Mouse (Mus musculus): ENCODE measurements around the gene Sox5.

Gene Sox5

DNA sequence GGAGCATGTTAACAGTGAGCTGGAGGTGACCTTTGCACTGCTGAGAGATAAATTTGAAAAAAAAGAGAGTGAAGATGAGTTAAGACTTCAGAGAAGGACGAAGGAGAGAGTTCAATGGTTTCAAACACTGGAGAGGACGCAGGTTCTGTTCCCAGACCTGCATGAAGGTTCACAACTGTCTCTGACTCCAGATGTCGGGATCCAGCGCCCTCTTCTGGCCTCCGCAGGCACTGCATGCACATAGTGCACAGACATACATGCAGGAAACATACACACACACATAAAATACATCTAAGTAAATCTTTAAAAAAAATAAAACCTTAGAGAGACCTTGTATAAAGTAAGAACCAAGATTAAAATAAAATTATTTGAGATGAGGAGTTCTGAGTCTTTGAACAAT lies 352.5 kb downstream of the Sox5 start:
- no peak for DNase-seq (ENCODE audit: low spot score in 2 of 2)

- no peak for DNase-seq (ENCODE audit: low spot score in 2 of 2)
Measured at GRCm38 (mm10) chr6:144408030-144408429, 373.7 kb downstream of the Sox5 start.

GRCm38 (mm10) chr6:144398115-144398514 lies 383.7 kb downstream of the Sox5 start:
- DNase-seq (ENCODE audit: low spot score in 2 of 2) = no peak

DNA sequence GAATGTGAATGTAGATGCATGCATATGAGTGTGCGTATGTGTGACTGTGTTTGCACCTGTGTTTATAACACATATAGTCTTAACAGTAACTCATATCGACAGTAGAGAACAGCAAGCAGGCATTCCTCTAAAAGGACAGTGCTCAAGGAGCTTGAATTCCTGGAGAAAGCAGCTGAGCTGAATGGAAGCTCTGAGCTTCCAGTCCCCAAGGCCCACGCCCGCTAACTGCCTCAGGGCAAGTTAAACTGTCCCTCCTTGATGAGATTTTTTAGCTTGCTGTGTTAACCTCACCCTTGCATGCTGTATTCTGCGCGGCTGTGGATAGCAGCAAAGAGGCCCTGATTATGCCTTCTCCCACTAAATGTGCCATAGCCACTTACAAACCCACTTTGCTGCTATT lies 388.6 kb downstream of the Sox5 start:
- DNase-seq (ENCODE audit: low spot score in 2 of 2) = no peak

DNA sequence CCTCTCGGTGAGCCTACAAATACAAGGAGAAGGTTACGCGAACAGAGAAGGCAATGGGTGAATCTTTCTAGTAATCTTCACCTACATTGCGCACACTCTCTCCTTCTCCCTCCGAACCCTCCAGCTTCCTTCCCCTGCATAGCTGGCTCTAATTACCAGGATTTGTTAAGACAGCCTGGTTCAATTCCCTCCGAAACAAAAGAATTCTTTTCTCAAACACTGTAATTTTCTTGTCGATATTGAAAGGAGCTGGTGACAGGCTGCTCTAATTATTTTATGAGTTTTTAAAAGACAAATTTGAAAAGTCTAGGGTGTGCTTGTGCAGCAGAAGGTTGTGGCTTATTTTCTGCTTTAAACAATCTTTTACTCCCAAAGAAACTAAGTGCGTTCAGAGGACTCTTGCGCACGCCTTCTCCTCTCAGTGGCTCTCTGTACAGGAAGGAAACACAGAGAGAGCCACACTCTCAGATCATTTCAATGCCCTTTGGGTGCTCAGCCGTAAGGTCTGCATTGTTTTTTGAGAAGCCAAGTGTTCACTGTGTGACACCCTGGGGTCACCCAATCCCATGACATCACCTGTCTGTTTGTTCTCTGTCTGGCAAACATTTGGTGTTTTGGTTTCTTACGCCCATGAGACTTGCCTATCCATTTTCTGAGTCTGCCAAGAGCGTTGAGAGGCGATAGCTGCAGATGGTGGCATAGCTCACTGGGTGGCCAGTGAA lies 392.3 kb downstream of the Sox5 start:
- DNase-seq (ENCODE audit: low spot score in 2 of 2) = no peak

GRCm38 (mm10) chr6:144387539-144388255 lies 394.1 kb downstream of the Sox5 start:
- DNase-seq (ENCODE audit: low spot score in 2 of 2) = no peak

GRCm38 (mm10) chr6:144380641-144381040 lies 401.1 kb downstream of the Sox5 start:
- no peak for DNase-seq (ENCODE audit: low spot score in 2 of 2)

GRCm38 (mm10) chr6:144380171-144380570 lies 401.6 kb downstream of the Sox5 start:
- DNase-seq (ENCODE audit: low spot score in 2 of 2) = no peak

DNA sequence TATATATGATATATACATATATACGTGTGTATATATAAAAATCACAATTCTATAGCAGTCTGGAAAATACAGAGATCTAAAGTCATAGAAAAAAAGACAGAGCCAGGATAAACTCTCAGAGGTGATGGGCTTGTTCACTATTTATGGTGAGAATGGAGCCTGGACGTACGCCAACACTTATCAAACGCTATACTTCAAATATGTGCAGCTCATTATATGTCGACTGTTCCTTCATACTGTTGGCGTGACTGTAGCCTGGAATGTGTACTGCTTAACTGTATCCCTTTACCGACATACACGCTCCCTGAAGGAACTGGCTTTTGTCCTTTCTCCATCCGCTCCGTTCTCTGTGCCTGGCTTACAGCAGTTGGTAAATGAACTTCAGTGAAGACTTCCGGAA lies 407.0 kb downstream of the Sox5 start:
- no peak for DNase-seq (ENCODE audit: low spot score in 2 of 2)

GRCm38 (mm10) chr6:144370699-144371098 lies 411.1 kb downstream of the Sox5 start:
- no peak for DNase-seq (ENCODE audit: low spot score in 2 of 2)

DNA sequence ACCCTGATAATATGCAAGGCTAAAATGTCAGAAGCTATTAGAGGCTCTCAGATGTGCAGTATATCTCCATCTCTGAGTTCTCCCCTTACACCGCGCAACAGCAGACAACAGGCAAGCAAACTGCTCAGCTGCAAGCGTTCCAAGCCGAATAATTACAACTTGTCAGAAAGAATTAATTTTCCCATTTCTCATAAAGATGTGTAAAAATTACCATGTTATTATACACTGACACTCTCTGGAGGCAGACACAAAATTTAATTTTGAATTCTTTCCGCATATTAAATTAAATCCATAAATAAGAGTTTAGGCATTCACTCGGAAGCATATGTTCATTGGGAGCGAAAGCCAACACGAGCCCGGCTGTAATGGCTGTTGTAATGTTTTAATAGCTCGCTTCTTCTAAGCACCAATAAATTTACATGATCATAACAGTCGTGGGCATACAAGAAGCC lies 414.1 kb downstream of the Sox5 start:
- DNase-seq (ENCODE audit: low spot score in 2 of 2) = no peak

- DNase-seq (ENCODE audit: low spot score in 2 of 2) = no peak
Measured at GRCm38 (mm10) chr6:144361267-144362038, 420.3 kb downstream of the Sox5 start.

DNA sequence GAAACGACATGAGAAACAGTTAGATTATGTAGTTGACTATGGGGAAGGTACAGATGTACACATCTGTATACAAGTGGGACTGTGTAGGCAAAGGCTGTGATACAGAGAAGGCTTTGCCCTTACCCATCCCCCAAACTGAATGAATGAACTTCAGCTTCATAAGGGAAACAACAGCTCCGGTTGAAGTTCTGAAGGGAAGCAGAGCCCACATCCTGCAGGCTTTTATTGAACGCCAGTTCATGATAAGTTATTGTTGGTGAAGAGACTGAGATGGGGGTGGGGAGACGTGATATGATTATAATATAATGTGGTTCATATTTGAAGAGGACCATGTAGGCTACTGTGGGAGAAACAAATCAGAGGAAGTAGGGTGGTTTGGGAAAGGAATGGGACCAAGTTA lies 424.7 kb downstream of the Sox5 start:
- no peak for DNase-seq (ENCODE audit: low spot score in 2 of 2)

- DNase-seq (ENCODE audit: low spot score in 2 of 2) = no peak
Measured at GRCm38 (mm10) chr6:144351049-144351448, 430.7 kb downstream of the Sox5 start.

DNA sequence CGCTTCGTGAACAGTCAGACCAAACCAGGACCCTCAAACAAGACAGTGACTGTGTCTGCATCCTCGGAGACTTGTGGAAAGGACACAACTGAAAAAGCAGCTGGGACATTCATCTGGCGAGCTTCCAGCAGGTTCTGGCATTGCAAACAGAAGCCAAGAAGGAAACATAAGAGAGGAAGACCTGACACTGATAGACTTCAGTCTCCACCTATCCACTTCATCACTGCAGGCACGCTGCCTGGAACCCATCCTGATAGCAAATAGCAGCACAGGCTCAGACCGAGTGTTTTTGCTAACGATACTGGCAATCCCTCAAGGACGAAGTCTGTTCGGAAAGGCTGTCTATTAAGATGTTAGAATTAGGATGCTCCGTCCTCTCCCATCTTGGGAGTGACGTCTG lies 438.4 kb downstream of the Sox5 start:
- peak in 1 of 2 experiments; percentile 28 for DNase-seq (ENCODE audit: low spot score in 2 of 2)

- no peak for DNase-seq (ENCODE audit: low spot score in 2 of 2)
Measured at GRCm38 (mm10) chr6:144339554-144339953, 442.2 kb downstream of the Sox5 start.

DNA sequence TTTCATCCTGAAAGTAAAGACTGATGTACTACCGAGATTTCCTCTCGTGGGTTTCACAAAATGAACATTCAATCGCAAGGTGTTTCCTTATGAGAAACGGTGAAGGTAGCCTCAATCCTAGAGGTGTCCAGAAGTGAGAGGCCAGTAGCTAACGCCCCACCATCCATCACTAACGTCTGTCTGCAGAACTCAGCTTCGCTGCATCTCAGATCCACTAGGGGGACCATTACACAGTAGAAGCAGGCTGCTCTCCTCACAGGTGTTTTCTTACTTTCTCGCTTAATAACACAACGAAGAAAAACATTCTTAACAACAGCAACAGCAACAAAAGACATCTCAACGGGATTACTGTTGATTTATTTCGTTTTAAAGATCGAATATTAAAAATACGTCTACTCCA lies 442.8 kb downstream of the Sox5 start:
- peak in 1 of 2 experiments; percentile 18 for DNase-seq (ENCODE audit: low spot score in 2 of 2)

- no peak for DNase-seq (ENCODE audit: low spot score in 2 of 2)
Measured at GRCm38 (mm10) chr6:144338221-144338620, 443.6 kb downstream of the Sox5 start.

GRCm38 (mm10) chr6:144337436-144337969 lies 444.3 kb downstream of the Sox5 start:
- DNase-seq (ENCODE audit: low spot score in 2 of 2) = no peak

- no peak for DNase-seq (ENCODE audit: low spot score in 2 of 2)
Measured at GRCm38 (mm10) chr6:144336789-144337188, 445.0 kb downstream of the Sox5 start.

- DNase-seq (ENCODE audit: low spot score in 2 of 2) = no peak
Measured at GRCm38 (mm10) chr6:144333146-144333545, 448.6 kb downstream of the Sox5 start.

DNA sequence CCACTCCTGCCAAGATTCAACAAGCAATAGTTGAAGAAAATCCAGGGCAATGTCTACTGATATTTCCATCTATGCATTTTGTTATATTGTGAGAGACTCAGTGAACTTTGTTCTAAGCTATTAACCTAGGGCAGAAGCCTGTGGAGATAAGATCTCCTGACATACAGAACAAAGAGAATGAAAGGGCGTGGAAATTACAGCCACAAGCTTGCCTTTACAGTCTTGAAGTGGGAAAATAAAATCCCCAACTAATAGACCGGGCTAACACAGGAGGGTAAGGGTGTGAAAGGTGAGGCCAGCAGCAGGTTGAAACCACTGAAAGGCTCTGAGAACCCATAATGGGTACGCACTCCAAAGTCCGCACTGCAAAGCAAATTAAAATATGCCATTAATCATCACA lies 449.8 kb downstream of the Sox5 start:
- no peak for DNase-seq (ENCODE audit: low spot score in 2 of 2)

Measured in frontal cortex, postnatal 10 days (tissue).